Comparison of ENCODE assay signal across 32 mouse cellular contexts in genomic region chr4:39125528-39125927, GRCm38 (mm10).
"Had no signal": no experiment of that assay in that cellular context is flagged by ENCODE, and none has a peak within 500 bp of the region (broad histone marks: within the 10 kb centered on the region; RNA-seq: fewer than 3 reads in every experiment).

No protein-coding gene starts in this region.

- H3K27ac ChIP-seq: limb, embryonic 10.5 days; limb, embryonic 12.5 days; limb, embryonic 13.5 days; limb, embryonic 15.5 days; liver, embryonic 12.5 days; liver, embryonic 13.5 days; liver, embryonic 14.5 days; liver, embryonic 15.5 days; lung, embryonic 15.5 days; macrophage; midbrain, embryonic 10.5 days; midbrain, embryonic 12.5 days; midbrain, embryonic 13.5 days; midbrain, embryonic 15.5 days; neural tube, embryonic 12.5 days had no signal

- H3K9me3 ChIP-seq: limb, embryonic 10.5 days; limb, embryonic 12.5 days; limb, embryonic 13.5 days; limb, embryonic 15.5 days; liver, embryonic 12.5 days; liver, embryonic 13.5 days; liver, embryonic 15.5 days; lung, embryonic 15.5 days; megakaryocyte, embryonic 14.5 days; midbrain, embryonic 10.5 days; midbrain, embryonic 12.5 days; midbrain, embryonic 13.5 days; midbrain, embryonic 15.5 days; neural tube, embryonic 12.5 days had no signal

- H3K9ac ChIP-seq: limb, embryonic 12.5 days; limb, embryonic 13.5 days; limb, embryonic 15.5 days; liver, embryonic 12.5 days; liver, embryonic 13.5 days; liver, embryonic 14.5 days; liver, embryonic 15.5 days; liver, postnatal 0 days; lung, embryonic 14.5 days; lung, embryonic 15.5 days; midbrain, embryonic 12.5 days; midbrain, embryonic 13.5 days; midbrain, embryonic 15.5 days; neural tube, embryonic 12.5 days had no signal

- DNase-seq: left cerebral cortex, postnatal 4 days; liver; liver, embryonic 13.5 days; liver, postnatal 0 days; lung, adult 18-20 months; lung, adult 2 months; lung, embryonic 14.5 days; lung, postnatal 10 days; lung, postnatal 14 days; lung, postnatal 36 days; lung, postnatal 4 days; midbrain, embryonic 14.5 days had no signal

- ATAC-seq: liver, embryonic 12.5 days; liver, postnatal 0 days; lung, postnatal 0 days; midbrain, embryonic 13.5 days; midbrain, embryonic 15.5 days; midbrain, embryonic 16.5 days had no signal

- H3K4me3 ChIP-seq: limb, embryonic 10.5 days; limb, embryonic 12.5 days; limb, embryonic 13.5 days; limb, embryonic 15.5 days; liver, embryonic 12.5 days; liver, embryonic 13.5 days; liver, embryonic 15.5 days; lung, embryonic 15.5 days; megakaryocyte, embryonic 14.5 days; midbrain, embryonic 10.5 days; midbrain, embryonic 12.5 days; midbrain, embryonic 13.5 days; midbrain, embryonic 15.5 days; myocyte; neural tube, embryonic 12.5 days had no signal

- H3K36me3 ChIP-seq: limb, embryonic 10.5 days; limb, embryonic 12.5 days; limb, embryonic 13.5 days; limb, embryonic 15.5 days; liver, embryonic 12.5 days; liver, embryonic 13.5 days; liver, embryonic 15.5 days; lung, embryonic 15.5 days; midbrain, embryonic 10.5 days; midbrain, embryonic 12.5 days; midbrain, embryonic 13.5 days; midbrain, embryonic 15.5 days; neural tube, embryonic 12.5 days had no signal

- H3K4me1 ChIP-seq: limb, embryonic 10.5 days; limb, embryonic 12.5 days; limb, embryonic 13.5 days; limb, embryonic 15.5 days; liver, embryonic 12.5 days; liver, embryonic 13.5 days; liver, embryonic 15.5 days; lung, embryonic 15.5 days; megakaryocyte, embryonic 14.5 days; midbrain, embryonic 10.5 days; midbrain, embryonic 12.5 days; midbrain, embryonic 13.5 days; midbrain, embryonic 15.5 days; neural tube, embryonic 12.5 days had no signal

- H3K27me3 ChIP-seq: limb, embryonic 12.5 days; limb, embryonic 13.5 days; limb, embryonic 15.5 days; liver, embryonic 12.5 days; liver, embryonic 13.5 days; liver, embryonic 15.5 days; lung, embryonic 15.5 days; megakaryocyte, embryonic 14.5 days; midbrain, embryonic 12.5 days; midbrain, embryonic 13.5 days; midbrain, embryonic 15.5 days; neural tube, embryonic 12.5 days had no signal

- H3K4me2 ChIP-seq: limb, embryonic 12.5 days; limb, embryonic 13.5 days; limb, embryonic 15.5 days; liver, embryonic 11.5 days; liver, embryonic 12.5 days; liver, embryonic 13.5 days; liver, embryonic 15.5 days; lung, embryonic 14.5 days; lung, embryonic 15.5 days; midbrain, embryonic 11.5 days; midbrain, embryonic 12.5 days; midbrain, embryonic 13.5 days; midbrain, embryonic 15.5 days; neural tube, embryonic 12.5 days had no signal
